Mouse (Mus musculus) retina, postnatal 7 days (tissue): ENCODE measurements at regions not wholly inside any gene's neighbourhood (a gene's known extent, or its start where the extent isn't known, plus 50 kb on each side); places are given as distances from the start of the nearest gene placed in this dataset.

Experiments
- DNase-seq: peaks from one replicate; pipeline ENCODE4 v3.0.0-alpha.2; 2012; ENCODE audit warnings: low read depth, low spot score

DNA sequence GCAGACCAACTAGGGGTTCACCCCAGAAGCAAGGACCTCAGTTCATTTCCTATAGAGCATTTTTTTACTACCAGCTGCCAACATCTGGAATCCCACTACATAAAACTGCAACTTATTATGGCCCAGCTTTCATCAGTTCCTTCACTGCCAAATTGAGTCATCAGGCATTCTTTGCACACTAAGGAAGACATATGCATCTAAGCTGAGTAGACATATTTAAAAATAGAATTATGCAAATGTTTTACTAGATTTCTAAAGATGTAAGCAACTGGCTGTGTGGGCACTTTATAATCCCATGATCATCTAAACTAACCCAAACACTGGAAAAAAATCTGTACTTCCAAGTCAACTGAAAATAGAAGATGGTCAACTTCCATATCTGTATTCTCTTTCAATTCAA lies 415.9 kb upstream of the Rarb start:
- no peak for DNase-seq

DNA sequence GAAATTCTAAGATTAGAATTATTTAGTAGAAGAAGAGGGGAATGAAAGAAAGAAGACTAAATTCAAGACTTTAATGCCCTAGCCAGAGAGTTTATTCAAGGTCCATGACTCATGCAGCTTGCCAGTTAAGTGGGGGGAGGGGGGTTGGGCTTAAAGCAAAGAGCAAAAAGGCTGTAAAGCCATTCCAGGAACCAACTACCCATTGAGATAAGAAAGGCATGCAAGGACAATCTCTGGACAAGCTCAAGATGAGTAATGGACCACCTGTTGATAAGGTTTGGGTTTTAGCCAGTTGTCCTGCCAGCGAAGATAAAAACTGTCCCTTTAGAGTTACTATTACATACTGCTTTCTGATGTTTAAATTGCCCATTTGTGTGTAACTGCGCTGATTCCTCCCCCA lies 392.5 kb upstream of the Rarb start:
- no peak for DNase-seq

- DNase-seq, result no peak
These were observed 386.7 kb upstream of the Rarb start for GRCm38 (mm10) chr14:17205691-17206090.

DNA sequence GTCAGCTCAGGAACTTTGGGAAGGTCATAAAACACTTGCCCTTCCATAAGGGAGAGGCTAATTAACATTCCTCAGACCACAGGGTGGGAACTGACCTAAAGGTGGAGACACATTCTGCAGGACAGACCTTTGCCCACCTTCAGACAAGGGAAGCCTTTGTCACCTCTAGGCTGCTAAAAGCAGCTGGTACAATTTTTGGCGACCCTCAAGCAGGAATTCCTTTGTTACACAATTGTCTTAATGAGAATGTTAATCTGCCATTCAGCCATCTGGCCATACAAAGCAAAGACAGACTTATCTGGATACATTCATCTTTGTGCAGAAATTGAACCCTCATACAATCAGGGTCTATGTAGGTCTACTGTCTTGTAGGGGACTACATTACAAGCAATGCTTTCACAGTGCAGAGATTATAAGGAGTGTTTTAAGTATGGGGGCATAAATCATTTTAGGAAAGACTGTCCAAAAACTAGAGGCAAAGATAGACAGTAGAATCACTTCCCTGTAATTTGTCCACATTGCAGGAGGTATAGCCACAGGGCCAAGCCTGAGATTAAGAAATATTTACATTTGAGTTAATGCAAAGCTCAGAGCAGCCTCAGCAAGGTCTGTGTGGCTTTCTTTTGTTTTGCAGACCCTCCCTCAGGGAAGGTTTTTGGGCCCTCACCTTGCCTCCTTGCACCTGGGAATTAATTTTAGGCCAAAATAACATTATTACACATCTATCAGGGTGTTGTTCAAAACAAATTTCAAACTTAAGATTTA lies 384.5 kb upstream of the Rarb start:
- DNase-seq, result no peak

DNA sequence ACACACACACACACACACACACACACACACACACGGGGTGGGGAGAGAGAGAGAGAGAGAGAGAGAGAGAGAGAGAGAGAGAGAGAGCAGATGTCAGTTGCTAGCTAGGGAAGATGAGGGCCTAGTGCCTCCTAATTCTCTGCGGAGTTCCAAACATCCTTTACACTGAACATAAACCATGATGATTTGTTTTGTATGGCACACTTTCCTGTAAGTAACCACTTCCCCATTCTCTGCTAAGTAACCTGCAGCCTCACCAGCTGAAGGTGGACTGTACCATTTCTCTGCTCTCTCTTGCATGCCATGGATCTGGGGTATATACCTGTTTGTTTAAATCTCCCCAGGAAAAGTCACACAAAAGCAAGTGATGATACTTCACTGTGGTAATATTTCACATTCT lies 374.0 kb upstream of the Rarb start:
- no peak for DNase-seq

DNA sequence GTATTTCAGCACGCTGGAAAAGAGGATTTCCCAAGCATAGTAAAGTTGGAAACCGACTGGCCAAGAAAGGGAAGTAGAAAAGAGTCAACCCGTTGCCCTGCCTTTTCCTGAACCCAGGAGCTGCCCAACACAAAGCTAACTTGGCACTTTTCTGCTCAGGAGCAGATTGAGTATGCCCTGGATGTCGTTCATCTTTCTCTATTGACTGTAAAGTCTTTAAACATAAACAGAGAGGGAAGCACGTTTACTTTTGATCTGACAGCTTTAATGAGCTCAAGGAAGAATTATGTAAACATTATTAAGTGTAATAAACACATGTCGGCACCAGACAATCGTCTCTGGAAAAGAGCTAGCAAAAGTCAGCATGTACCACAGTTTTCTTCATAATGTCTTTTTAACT lies 354.3 kb upstream of the Rarb start:
- no peak for DNase-seq

GRCm38 (mm10) chr14:17172330-17173110 lies 353.6 kb upstream of the Rarb start:
- peak; percentile 74 for DNase-seq

DNA sequence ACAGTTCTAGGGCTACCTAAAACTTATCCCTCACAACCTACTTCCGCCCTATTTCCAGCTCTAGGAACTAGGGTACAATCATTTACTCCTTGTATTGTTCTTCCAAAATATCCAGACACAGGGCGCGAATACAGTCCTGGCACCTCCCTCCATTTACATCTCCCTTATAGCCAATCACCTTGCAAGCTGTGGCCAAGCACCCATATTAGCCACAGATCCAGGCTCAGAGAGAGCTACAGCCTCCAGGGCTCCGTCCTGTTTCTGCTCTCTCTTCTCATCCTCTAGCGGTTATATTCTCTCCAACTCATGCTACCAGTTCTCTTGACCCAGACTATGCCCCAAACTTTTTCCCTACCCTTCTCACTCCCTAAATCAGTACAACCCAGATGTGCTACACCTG lies 352.9 kb upstream of the Rarb start:
- DNase-seq, result no peak

DNA sequence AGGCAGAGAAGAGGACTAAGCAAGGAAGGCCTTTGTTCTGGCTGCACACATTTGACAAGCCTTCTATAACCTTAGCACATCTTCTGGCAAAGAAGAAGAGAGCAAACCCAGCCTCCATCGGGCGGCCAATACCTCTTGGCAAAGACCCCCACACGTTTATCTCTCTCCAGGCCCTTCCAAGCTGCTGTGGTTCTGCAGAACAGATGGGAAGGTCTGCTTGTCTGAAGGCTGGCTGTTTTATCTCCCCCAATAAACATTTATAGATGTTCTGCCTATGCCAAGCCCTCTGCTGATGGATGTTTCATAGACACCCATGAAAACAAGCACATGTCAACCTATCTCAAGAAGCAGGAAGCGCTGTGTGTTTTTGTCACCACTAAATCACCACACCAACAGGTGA lies 339.4 kb upstream of the Rarb start:
- DNase-seq, result no peak

GRCm38 (mm10) chr14:17156402-17156954 lies 337.5 kb upstream of the Rarb start:
- no peak for DNase-seq

DNA sequence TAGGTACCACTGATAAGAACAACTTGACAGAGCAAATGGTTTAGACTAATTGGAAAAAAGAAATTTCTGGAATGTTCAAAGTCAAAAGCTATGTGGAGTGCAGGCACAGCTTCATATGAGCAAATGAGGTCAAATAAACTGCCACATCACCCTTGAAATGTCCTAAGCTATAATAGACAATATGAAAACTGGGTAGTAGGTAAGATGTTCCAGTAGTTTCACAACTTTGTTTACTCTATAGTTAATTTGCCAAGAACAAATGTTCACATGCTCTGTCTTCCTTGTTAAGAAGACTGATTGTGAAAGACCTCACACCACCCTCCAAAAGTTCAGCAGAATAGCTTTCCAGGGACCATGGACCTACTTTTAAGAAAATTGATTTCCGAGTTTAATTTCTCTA lies 301.7 kb upstream of the Rarb start:
- DNase-seq, result no peak

- DNase-seq, result no peak
These were observed 287.7 kb upstream of the Rarb start for GRCm38 (mm10) chr14:17106668-17107067.

GRCm38 (mm10) chr14:17102486-17102885 lies 283.5 kb upstream of the Rarb start:
- DNase-seq, result no peak

- DNase-seq, result no peak
These were observed 271.6 kb upstream of the Rarb start for GRCm38 (mm10) chr14:17090573-17090937.

DNA sequence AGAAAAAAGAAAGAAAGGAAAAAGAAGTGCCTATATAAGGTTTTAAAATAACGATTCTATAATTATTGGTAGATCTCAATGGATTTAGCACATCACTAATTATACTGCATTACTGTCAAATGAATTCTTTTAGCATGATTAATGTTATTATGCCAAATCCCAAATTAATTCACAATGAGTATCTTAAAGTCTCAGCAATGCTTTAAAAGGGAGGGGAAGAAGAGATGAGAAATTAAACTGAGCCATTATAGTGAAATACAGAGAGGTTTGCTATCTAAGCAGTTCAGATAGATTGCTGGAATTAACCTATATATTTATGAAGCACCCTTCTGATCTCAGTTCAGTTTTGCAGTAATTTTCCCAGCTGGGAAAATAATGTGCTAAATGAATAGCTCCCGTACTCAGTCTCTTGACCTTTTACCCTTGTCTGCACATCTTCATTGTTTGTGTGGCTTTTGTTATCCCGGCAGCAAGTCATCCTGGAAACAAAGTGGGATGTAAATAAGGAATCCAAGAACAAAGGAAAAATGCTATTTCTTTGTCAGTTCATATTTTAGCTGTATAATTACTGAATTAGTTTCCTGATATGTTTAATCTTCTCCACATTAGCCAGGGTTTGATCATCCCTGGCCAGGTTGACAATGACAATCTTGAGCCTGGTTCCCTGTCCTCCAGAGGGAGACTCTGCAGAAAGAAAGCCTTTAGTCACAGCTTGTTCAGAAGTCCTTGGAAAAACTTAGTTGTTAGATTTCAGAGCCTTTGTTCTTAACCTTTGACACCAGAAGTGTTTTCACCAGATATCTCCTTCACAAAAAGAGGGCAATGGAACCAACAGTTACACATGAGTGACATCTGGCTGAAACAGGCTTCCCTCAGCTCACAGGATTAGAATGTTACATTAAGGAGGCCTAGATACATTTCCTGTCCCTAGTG lies 270.9 kb upstream of the Rarb start:
- DNase-seq, result no peak

- no peak for DNase-seq
These were observed 270.2 kb upstream of the Rarb start for GRCm38 (mm10) chr14:17089089-17089634.

GRCm38 (mm10) chr14:17087828-17088227 lies 268.9 kb upstream of the Rarb start:
- no peak for DNase-seq

GRCm38 (mm10) chr14:17083907-17084306 lies 265.0 kb upstream of the Rarb start:
- no peak for DNase-seq

DNA sequence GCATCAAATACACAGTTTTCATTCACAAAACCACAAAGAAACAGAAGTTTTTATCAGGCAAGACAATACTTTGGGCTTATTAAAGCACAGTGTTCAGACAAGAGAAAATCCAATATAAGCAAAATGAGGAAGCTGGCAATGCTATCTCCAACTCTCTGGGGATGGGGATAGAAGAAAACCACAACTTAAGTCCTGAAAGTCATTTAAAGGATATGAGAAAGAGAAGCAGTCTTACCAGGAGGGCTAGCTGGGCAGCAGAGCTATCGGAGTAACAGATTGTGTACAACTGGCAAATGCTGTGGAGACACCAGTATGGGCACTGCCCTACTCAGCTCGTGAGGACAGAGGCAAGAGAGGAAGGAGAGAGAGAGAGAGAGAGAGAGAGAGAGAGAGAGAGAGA lies 262.9 kb upstream of the Rarb start:
- DNase-seq, result no peak

DNA sequence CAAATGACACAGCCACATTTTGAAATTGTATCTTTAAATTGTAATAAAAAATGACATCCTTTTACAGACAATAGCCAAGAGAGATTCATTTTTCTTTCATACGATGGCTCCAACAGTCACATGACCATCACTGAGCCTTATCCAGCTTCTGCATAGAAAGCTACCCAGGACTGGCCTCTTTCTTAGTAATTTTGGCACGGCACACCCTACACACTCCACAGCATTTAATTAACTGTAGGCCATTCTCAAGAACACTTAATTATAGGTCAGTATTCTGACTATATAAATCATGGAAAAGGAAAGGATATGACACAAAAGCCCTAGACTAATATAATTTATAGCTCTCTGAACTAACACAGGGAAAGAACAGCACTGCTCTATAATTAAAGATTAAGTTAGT lies 260.6 kb upstream of the Rarb start:
- no peak for DNase-seq

GRCm38 (mm10) chr14:17061358-17061757 lies 242.4 kb upstream of the Rarb start:
- no peak for DNase-seq

DNA sequence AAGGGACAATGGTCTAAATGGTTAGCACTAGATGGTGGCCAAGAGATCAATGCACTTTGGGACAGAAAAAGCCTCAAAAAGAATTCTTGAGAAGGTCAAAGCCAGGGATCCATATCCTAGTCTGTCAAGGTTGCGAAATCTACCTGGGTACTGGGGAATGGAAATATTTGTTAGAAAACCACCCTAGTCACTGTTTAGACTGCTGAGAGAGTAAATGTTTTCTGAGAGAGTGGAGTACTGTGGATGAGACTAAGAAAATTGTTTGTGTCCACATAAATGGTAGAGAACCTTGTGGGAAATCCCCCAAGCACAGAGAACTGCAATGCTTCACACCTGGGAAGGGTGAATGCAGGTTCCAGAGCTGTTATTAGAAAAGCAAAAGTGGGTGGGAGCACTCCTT lies 239.5 kb upstream of the Rarb start:
- DNase-seq, result no peak
